Mouse (Mus musculus) midbrain, embryonic 14.5 days (tissue): ENCODE data around the gene Dnajb2. TPM values are rescaled to one million over a fixed set of nuclear protein-coding genes. Genes with fewer than 3 reads are reported as not detected.

ENCODE experiments used
- ATAC-seq: fragments of 200-750 bp; cut with Nextera tagmentation; 2 replicates; pipeline ENCODE4 v1.8.0; 2017; ENCODE audit warnings: moderate number of reproducible peaks, moderate library complexity; ENCODE audit not compliant: low FRiP score, low TSS enrichment
- DNase-seq: peaks from one replicate; pipeline ENCODE4 v3.0.0-alpha.2; 2015
- H3K27ac ChIP-seq: fragments of 300-500 bp; sonication (generic); replicated peaks from 2 replicates; pipeline ENCODE4 v1.5.1; 2014; ENCODE audit warnings: mild to moderate bottlenecking, low read depth, low read length, moderate library complexity
- H3K27me3 ChIP-seq: fragments of 300-500 bp; sonication (generic); 2 replicates; pipeline ENCODE4 v1.6.1; 2014; ENCODE audit warnings: low read length, control low read depth, mixed read lengths; ENCODE audit not compliant: control insufficient read depth, insufficient read depth
- H3K36me3 ChIP-seq: fragments of 300-500 bp; sonication (generic); 2 replicates; pipeline ENCODE4 v1.6.1; 2014; ENCODE audit warnings: low read length, control low read depth; ENCODE audit not compliant: control insufficient read depth, insufficient read depth
- H3K4me1 ChIP-seq: fragments of 300-500 bp; sonication (generic); 2 replicates; pipeline ENCODE4 v1.6.1; 2014; ENCODE audit warnings: mild to moderate bottlenecking, antibody characterized with exemption, low read length, control low read depth; ENCODE audit not compliant: control insufficient read depth, insufficient read depth
- H3K4me2 ChIP-seq: fragments of 300-500 bp; sonication (generic); 2 replicates; pipeline ENCODE4 v1.6.1; 2014; ENCODE audit warnings: mild to moderate bottlenecking, low read length, moderate library complexity
- H3K4me3 ChIP-seq: fragments of 300-500 bp; sonication (generic); replicated peaks from 2 replicates; pipeline ENCODE4 v1.5.1; 2014; ENCODE audit warnings: low read depth, low read length
- H3K9ac ChIP-seq: fragments of 300-500 bp; sonication (generic); replicated peaks from 2 replicates; pipeline ENCODE4 v1.6.1; 2014; ENCODE audit warnings: mild to moderate bottlenecking, low read length, moderate library complexity
- H3K9me3 ChIP-seq: fragments of 300-500 bp; sonication (generic); 2 replicates; pipeline ENCODE4 v1.6.1; 2016; ENCODE audit warnings: low read length, control low read depth, mixed read lengths; ENCODE audit not compliant: control insufficient read depth
- WGBS: fragments of 180-500 bp; shearing (Covaris S2); extraction: QIAGEN DNeasy Blood & Tissue Kit; methylation state at CpG from one replicate; pipeline ENCODE4 v1.1.7; 2014; 5-methylcytosine and 5-hydroxymethylcytosine counted together
- polyA plus RNA-seq: library from polyadenylated mRNA; unstranded; fragments of >200 nt; fragmentation: Nextera tagmentation; extraction: Ambion mirVana; gene quantifications from 2 replicates; pipeline ENCODE4 v1.2.1, GENCODE M21; 2014

Gene Dnajb2
- polyA plus RNA-seq, 1 experiment from 2014 or later = 29.5 TPM

DNA sequence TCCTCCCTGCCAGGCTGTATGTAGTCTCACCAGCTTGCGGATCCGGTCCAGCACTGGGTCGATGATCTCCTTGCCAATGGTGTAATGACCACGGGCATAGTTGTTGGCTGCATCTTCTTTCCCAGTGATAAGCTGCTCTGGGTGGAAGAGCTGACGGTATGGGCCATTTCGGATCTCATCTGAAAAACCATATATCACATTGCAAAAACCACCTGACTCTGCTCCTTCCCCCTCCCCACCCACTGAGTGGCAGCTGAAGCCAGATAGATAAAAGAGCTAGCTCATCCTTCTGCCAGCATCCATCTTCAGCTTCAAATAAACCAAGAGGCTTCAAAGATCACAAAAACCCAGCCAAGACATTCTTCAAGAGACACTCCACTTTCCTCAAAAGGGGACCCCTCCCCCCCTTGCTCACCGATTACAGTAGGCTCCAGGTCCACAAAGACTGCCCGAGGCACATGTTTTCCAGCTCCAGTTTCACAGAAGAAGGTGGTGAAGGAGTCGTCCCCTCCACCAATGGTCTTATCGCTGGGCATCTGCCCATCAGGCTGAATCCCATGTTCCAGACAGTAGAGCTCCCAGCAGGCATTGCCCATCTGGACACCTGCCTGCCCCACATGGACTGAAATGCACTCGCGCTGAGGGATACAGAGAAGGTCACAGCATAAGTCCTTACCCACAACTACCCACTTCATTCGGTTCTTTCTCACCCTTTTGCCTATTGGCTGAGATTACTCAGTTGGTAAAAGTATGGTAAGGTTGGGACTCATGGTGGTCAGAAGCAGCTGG is 19.2 kb upstream of the Dnajb2 start:
- ATAC-seq (no peak), DNase-seq (no peak)
- H3K4me1 ChIP-seq = peaks cover 18% of the 10 kb centered on the region
- 85% methylated on average over 13 of the region's 13 CpGs for WGBS
- no peak overlapping the region for H3K4me2 ChIP-seq
- H3K9ac ChIP-seq = no peak overlapping the region
- H3K9me3 ChIP-seq = no peaks in the 10 kb centered on the region
- H3K27ac ChIP-seq = no peak overlapping the region
- no peak overlapping the region for H3K4me3 ChIP-seq
- peaks cover 29% of the 10 kb centered on the region for H3K36me3 ChIP-seq
- H3K27me3 ChIP-seq = peaks cover 46% of the 10 kb centered on the region

GRCm38 (mm10) chr1:75217893-75218226 is 18.3 kb upstream of the Dnajb2 start:
- Histone ChIP-seq H3K4me2 (peak overlapping the region; percentile 97), H3K36me3 (peaks cover 25% of the 10 kb centered on the region), H3K27ac (no peak overlapping the region), H3K27me3 (peaks cover 46% of the 10 kb centered on the region), H3K4me1 (peaks cover 17% of the 10 kb centered on the region), H3K9me3 (no peaks in the 10 kb centered on the region), H3K9ac (no peak overlapping the region), H3K4me3 (no peak overlapping the region)
- no peak for ATAC-seq
- WGBS = 8% methylated on average over 6 of the region's 6 CpGs
- no peak for DNase-seq

DNA sequence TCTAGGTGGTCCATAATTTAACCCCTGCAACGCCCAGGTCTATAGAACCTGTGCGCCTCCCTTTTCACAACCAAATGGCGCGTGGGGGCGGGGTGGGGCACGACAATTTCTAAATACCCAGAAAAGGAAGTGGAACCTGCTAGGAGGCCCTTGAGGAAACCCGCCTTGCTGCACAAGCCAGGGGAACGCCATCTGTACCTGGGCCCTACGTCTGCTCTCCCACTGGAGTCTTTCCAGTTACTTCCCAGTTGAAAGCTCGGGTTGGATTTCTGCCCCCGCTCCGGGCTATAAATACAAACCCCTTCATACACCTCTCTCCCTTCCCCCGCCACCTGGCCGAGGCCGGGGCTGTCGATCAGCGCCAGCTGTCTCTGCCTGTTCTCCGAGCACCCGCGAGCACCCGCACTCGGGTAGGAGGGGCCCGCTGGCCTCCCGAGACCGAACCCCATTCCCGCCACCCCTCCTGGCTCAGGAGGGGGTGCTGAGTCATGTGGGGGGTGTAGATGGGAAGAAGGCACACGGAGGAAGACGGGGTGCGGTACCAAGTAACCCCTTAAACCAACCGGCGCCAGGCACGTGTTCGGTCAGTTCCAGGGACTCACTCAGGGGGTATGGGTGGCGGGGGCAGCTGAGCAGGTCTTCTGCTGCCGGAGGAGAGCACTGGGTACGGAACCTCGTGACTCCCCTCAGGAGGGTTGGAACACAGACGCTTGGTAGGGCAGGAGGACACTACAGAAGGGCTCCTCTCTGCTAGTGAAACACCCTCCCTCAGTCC is 17.8 kb upstream of the Dnajb2 start:
- peak overlapping the region; percentile 52 for H3K4me3 ChIP-seq
- 2% methylated on average over 38 of the region's 38 CpGs for WGBS
- no peak overlapping the region for H3K27ac ChIP-seq
- H3K27me3 ChIP-seq = peaks cover 46% of the 10 kb centered on the region
- peak overlapping the region; percentile 97 for H3K4me2 ChIP-seq
- peaks cover 17% of the 10 kb centered on the region for H3K4me1 ChIP-seq
- H3K36me3 ChIP-seq = peaks cover 20% of the 10 kb centered on the region
- DNase-seq = no peak
- peak overlapping the region; percentile 30; the same call in 1 of the 2 replicates for H3K9ac ChIP-seq
- no peaks in the 10 kb centered on the region for H3K9me3 ChIP-seq
- peak; percentile 49; the same call in 1 of the 2 replicates for ATAC-seq

GRCm38 (mm10) chr1:75219078-75219477 is 17.1 kb upstream of the Dnajb2 start:
- peaks cover 17% of the 10 kb centered on the region for H3K4me1 ChIP-seq
- H3K27ac ChIP-seq = no peak overlapping the region
- H3K9ac ChIP-seq = peak overlapping the region; percentile 62
- no peaks in the 10 kb centered on the region for H3K9me3 ChIP-seq
- peaks cover 46% of the 10 kb centered on the region for H3K27me3 ChIP-seq
- DNase-seq (peak; percentile 84), ATAC-seq (peak; percentile 76)
- H3K36me3 ChIP-seq = peaks cover 13% of the 10 kb centered on the region
- H3K4me2 ChIP-seq = peak overlapping the region; percentile 97
- H3K4me3 ChIP-seq = peak overlapping the region; percentile 52
- under 1% methylated on average over 24 of the region's 24 CpGs for WGBS

DNA sequence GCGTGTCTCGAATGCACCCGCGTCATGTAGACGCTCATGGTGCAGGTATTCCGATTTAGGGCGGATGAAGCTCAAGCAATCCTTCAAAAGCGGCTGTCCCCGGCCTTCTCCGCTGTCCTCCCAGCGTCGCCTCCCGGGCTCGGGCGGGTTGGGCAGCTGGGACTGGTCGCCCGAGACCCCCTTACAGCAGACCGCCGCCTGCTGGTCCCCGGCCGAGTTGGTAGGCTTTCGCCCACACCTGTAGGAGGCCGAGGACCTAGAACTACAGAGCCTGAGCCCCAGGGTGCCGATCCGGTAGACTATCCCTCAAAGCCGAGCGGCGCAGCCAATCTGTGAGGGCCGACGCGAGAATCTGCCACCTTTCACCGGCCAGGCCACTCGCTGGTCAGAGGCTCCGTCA is 16.7 kb upstream of the Dnajb2 start, which contains the start of gene Tuba4a:
TSS of gene Tuba4a (minus strand) at position 335 of the 400 bp plus-strand sequence.
- DNase-seq (peak; percentile 62), ATAC-seq (peak; percentile 56)
- Histone ChIP-seq H3K27ac (no peak within 1 kb of the TSS), H3K4me3 (peak within 1 kb of the TSS; percentile 52), H3K9ac (peak within 1 kb of the TSS; percentile 62), H3K36me3 (peaks cover 9% of the 10 kb centered on the region), H3K27me3 (peaks cover 46% of the 10 kb centered on the region), H3K4me1 (peaks cover 17% of the 10 kb centered on the region), H3K4me2 (peak within 1 kb of the TSS; percentile 97), H3K9me3 (no peaks in the 10 kb centered on the region)
- under 1% methylated on average over 34 of the region's 34 CpGs for WGBS

DNA sequence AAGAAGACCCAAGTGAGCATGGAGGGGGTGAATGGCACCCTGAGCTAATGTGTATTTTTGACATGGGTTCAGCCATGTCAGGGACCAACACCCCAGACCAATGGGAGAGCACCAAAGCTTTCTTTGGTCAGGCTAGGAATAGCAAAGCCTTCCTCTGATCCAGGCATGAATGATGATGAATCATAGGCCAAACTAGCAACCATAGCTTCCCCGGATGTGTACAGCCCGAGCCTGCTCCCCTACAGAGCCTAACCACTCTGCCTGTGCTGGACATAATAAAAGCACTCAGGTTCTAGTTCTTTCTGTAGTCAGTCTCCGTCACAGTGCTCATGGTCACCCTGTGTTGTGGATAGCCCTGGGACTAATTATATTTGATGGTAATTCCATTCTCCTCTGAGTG is 14.7 kb upstream of the Dnajb2 start:
- Histone ChIP-seq H3K27ac (no peak overlapping the region), H3K36me3 (no peaks in the 10 kb centered on the region), H3K9ac (no peak overlapping the region), H3K4me1 (peaks cover 17% of the 10 kb centered on the region), H3K4me3 (no peak overlapping the region), H3K9me3 (no peaks in the 10 kb centered on the region), H3K4me2 (no peak overlapping the region), H3K27me3 (peaks cover 46% of the 10 kb centered on the region)
- 75% methylated on average over 3 of the region's 3 CpGs for WGBS
- ATAC-seq (no peak), DNase-seq (no peak)

DNA sequence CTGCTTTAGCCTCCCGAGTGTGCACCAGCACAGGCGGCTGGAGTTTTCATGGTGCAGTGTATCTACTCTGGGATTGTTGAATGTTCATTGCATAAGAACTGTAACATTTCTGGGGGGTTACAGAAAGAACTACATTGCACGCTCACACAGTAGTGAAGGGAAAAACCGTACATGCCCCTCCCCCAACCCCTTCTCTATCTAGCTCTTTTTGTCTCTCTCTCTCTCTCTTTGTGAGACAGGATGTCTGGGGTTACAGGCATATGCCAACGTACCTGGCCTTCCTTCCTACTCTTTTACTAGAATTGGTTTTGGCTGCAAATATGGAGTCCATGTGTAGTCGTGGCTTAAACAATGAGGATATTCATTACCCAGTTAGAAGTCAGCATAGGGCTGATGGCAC is 13.3 kb upstream of the Dnajb2 start:
- DNase-seq (no peak), ATAC-seq (no peak)
- Histone ChIP-seq H3K9ac (no peak overlapping the region), H3K4me1 (peaks cover 17% of the 10 kb centered on the region), H3K27ac (no peak overlapping the region), H3K36me3 (no peaks in the 10 kb centered on the region), H3K4me3 (no peak overlapping the region), H3K4me2 (no peak overlapping the region), H3K27me3 (peaks cover 33% of the 10 kb centered on the region), H3K9me3 (no peaks in the 10 kb centered on the region)
- 85% methylated on average over 6 of the region's 6 CpGs for WGBS

- H3K4me2 ChIP-seq = no peak overlapping the region
- H3K36me3 ChIP-seq = no peaks in the 10 kb centered on the region
- H3K4me1 ChIP-seq = peaks cover 13% of the 10 kb centered on the region
- 78% methylated on average over 6 of the region's 6 CpGs for WGBS
- H3K4me3 ChIP-seq = no peak overlapping the region
- H3K9ac ChIP-seq = no peak overlapping the region
- no peak overlapping the region for H3K27ac ChIP-seq
- no peak for DNase-seq
- ATAC-seq = no peak
- H3K27me3 ChIP-seq = peaks cover 27% of the 10 kb centered on the region
- H3K9me3 ChIP-seq = no peaks in the 10 kb centered on the region
These were observed 12.7 kb upstream of the Dnajb2 start for GRCm38 (mm10) chr1:75223532-75223931.
